Mouse (Mus musculus) embryonic facial prominence, embryonic 14.5 days (tissue): Measurements from ENCODE around the gene Pabpc4l. TPM values are rescaled to one million over a fixed set of nuclear protein-coding genes. Genes with fewer than 3 reads are reported as not detected.
"Not testable (repeated sequence)": the region's sequence is repeated elsewhere in the genome, so short reads cannot be mapped to it uniquely, and the experiment has no call there.

Source experiments
- ATAC-seq: fragments of 200-750 bp; cut with Nextera tagmentation; 2 replicates; pipeline ENCODE4 v1.8.0; 2017; ENCODE audit warnings: low read depth, moderate number of reproducible peaks, moderate TSS enrichment
- DNase-seq: peaks from one replicate; pipeline ENCODE4 v3.0.0-alpha.2; 2015; ENCODE audit warnings: low spot score
- H3K27ac ChIP-seq: fragments of 300-500 bp; sonication (generic); replicated peaks from 2 replicates; pipeline ENCODE4 v1.5.1; 2014; ENCODE audit warnings: low read depth, mild to moderate bottlenecking, low read length, moderate library complexity
- H3K27me3 ChIP-seq: fragments of 300-500 bp; sonication (generic); replicated peaks from 2 replicates; pipeline ENCODE4 v1.6.1; 2014; ENCODE audit warnings: low read length; ENCODE audit not compliant: control insufficient read depth, insufficient read depth
- H3K36me3 ChIP-seq: fragments of 300-500 bp; sonication (generic); 2 replicates; pipeline ENCODE4 v1.6.1; 2014; ENCODE audit warnings: low read length, mixed read lengths; ENCODE audit not compliant: control insufficient read depth, insufficient read depth
- H3K4me1 ChIP-seq: fragments of 300-500 bp; sonication (generic); 2 replicates; pipeline ENCODE4 v1.6.1; 2014; ENCODE audit warnings: antibody characterized with exemption, low read length; ENCODE audit not compliant: control insufficient read depth, insufficient read depth
- H3K4me2 ChIP-seq: fragments of 300-500 bp; sonication (generic); 2 replicates; pipeline ENCODE4 v1.6.1; 2014; ENCODE audit warnings: low read depth, mild to moderate bottlenecking, low read length, moderate library complexity, mixed read lengths
- H3K4me3 ChIP-seq: fragments of 300-500 bp; sonication (generic); 2 replicates; pipeline ENCODE4 v1.5.1; 2014; ENCODE audit warnings: low read depth, mild to moderate bottlenecking, low read length
- H3K9ac ChIP-seq: fragments of 300-500 bp; sonication (generic); 2 replicates; pipeline ENCODE4 v1.6.1; 2014; ENCODE audit warnings: low read depth, mild to moderate bottlenecking, low read length, moderate library complexity, mixed read lengths
- H3K9me3 ChIP-seq: fragments of 300-500 bp; sonication (generic); 2 replicates; pipeline ENCODE4 v1.6.1; 2016; ENCODE audit warnings: low read length; ENCODE audit not compliant: control insufficient read depth
- WGBS: fragments of 180-500 bp; shearing (Covaris S2); extraction: QIAGEN DNeasy Blood & Tissue Kit; methylation state at CpG from one replicate; pipeline ENCODE4 v1.1.7; 2014; 5-methylcytosine and 5-hydroxymethylcytosine counted together
- polyA plus RNA-seq: library from polyadenylated mRNA; unstranded; fragments of >200 nt; fragmentation: Nextera tagmentation; extraction: Ambion mirVana; gene quantifications from 2 replicates; pipeline ENCODE4 v1.2.1, GENCODE M21; 2014

Pabpc4l gene
- polyA plus RNA-seq = 19.0 and 20.1 TPM in 2 replicates

DNA sequence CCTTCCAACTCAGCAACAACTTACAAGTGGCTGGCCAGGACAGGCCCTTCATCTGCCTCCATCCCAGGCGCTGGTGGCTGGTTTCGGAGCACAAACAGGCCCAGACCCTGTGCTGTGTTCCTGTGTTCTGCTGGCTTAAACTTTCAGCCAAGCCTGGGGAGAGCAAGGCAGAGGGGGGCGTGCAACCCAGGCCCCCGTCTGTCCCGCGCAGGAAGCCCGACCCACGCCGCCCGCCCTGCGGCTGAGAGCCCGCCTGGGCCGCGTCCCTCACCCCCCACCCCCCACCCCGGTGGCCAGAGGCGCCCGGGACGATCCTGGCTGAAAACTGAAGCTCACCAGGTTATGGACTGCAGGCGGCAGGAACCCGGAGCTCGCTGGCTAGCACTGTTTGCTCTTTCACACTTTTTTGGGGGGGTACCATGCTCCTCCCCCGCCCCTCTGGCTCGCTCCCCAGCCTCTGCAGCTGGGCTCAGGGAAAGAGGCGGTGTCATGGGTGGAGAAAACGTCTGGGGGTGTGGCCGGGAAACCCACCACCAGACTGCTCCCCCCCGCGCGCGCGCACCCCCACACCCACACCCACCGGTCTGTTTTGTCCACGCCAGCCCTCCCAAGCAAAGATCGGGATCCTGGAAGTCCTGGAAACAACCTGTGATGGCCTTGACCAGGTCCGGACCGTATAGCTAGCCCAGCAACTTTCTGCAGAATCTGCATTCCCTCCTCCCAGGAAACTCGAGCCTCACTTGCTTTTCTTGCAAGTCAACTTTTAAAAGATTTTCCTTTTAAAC, at the start of gene Pabpc4l:
Pabpc4l (minus strand) TSS at position 739 of the 785 bp plus-strand sequence.
- ATAC-seq = peak; percentile 97
- WGBS = under 1% methylated on average over 24 of the region's 37 CpGs

DNA sequence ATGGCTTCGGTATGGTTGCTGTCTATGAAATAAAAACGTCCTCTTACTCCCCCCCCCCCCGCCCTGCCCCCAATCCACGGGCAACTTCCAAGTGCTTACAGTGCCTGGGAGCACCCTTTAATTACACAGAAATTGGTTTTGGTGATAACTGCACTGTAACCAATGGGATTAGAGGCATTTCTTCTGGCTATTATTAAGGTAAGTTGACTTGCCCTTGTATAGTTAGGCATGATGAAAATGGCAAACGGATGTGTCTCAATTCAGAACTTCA, 42.9 kb upstream of the Pabpc4l start:
- Histone ChIP-seq H3K4me1 (no peaks in the 10 kb centered on the region), H3K27ac (no peak overlapping the region), H3K4me3 (no peak overlapping the region), H3K4me2 (no peak overlapping the region), H3K9me3 (0 out of 2 replicates have a peak, but pooled peaks cover 4% of the 10 kb centered on the region), H3K36me3 (no peaks in the 10 kb centered on the region), H3K9ac (no peak overlapping the region), H3K27me3 (no peaks in the 10 kb centered on the region)
- DNase-seq (no peak), ATAC-seq (peak; percentile 72; the same call in 1 of the 2 replicates)
- WGBS = 63% methylated on average over 5 of the region's 5 CpGs

More for the DNA sequence above, at the start of gene Pabpc4l:
- H3K36me3 ChIP-seq = peaks cover 10% of the 10 kb centered on the region
- peak within 1 kb of the TSS; percentile 63 for H3K4me2 ChIP-seq
- H3K27me3 ChIP-seq = no peaks in the 10 kb centered on the region
- H3K27ac ChIP-seq = peak within 1 kb of the TSS; percentile 91
- peak within 1 kb of the TSS; percentile 68 for H3K4me3 ChIP-seq
- no peaks in the 10 kb centered on the region for H3K4me1 ChIP-seq
- peak; percentile 91 for DNase-seq
- peak within 1 kb of the TSS; percentile 85 for H3K9ac ChIP-seq
- H3K9me3 ChIP-seq = peaks cover 18% of the 10 kb centered on the region

DNA sequence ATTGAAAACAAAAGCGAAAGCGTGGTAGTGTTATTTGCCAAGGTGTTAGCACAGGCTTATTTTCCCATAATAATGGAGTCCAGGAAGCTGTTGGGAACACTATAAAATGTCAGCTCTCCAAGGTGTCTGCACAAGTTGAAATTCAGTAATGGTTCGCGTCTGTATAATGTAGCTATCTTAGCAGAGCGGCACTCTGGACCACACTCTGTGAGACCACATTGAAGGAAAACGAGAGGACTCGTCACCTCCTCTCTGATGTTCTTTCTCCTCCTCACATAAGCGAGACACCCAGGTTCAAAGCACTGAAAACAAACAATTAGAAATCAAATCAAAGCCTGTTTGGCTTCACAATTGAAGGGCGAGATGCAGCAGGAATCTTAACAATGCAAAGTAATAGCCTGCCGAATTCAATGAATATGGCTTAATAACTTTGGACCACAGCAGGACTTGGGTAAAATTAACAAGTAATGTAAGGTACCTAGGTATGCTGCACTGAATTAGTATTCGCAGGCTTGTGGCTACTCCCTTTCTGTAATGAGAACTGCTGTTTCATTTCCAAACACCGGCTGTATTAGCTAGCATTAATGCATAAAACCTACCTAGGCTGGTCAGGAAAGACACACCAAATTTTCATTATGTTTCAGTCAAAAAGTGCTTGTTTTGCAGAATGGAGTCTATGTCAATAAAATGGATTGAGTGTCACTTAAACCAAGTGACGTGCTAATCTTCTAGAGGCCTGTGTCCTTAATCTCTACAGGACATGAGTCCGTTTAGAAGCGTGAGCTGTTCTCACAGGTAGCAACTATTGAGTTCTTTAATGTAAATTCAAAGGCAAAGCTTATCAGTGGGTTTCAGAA, 42.3 kb upstream of the Pabpc4l start:
- H3K4me2 ChIP-seq = no peak overlapping the region
- no peaks in the 10 kb centered on the region for H3K4me1 ChIP-seq
- H3K36me3 ChIP-seq = no peaks in the 10 kb centered on the region
- 0 out of 2 replicates have a peak, but pooled peaks cover 4% of the 10 kb centered on the region for H3K9me3 ChIP-seq
- ATAC-seq (no peak), DNase-seq (no peak)
- no peak overlapping the region for H3K27ac ChIP-seq
- no peaks in the 10 kb centered on the region for H3K27me3 ChIP-seq
- no peak overlapping the region for H3K4me3 ChIP-seq
- 71% methylated on average over 15 of the region's 15 CpGs for WGBS
- no peak overlapping the region for H3K9ac ChIP-seq

DNA sequence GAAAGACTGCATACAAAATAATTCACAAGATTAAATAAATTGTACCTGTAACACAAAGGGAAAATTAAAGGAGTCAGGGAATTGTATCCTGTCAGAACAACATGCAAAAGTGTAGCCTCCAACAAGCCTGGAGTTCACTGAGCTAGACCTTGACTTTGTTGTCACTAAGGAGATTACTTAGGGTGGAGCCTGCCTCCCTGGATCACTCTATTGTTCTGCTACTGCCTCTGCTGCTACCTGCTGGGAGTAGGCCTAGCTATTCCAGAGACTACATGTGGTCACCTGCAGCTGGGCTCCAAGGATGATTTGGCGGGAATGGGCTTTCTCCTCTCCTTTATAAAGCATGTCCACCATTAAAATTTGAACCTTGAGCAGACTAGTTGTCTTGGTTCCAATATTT, 38.1 kb upstream of the Pabpc4l start:
- H3K9ac ChIP-seq = not testable (repeated sequence)
- WGBS = 75% methylated on average over 1 of the region's 1 CpGs

DNA sequence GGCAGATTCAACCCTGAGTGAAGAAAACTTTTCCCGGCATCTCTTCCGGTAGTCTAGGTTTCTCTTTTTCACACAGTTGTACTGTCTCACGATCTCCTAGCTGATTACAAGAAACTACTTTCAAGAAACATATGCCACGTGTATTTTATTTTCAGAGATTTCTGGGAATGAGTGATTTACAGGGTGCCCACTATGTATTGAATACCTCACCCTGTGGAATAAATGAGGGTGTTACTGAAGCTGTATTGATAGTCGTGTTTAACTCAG, 180 bp upstream of the Pabpc4l start:
- 2% methylated on average over 5 of the region's 5 CpGs for WGBS
- H3K4me3 ChIP-seq = peak overlapping the region; percentile 68

More for the DNA sequence above, 38.1 kb upstream of the Pabpc4l start:
- not testable (repeated sequence) for H3K4me2 ChIP-seq, H3K27me3 ChIP-seq, H3K9me3 ChIP-seq, H3K4me3 ChIP-seq, H3K36me3 ChIP-seq, DNase-seq, ATAC-seq, H3K27ac ChIP-seq, H3K4me1 ChIP-seq

DNA sequence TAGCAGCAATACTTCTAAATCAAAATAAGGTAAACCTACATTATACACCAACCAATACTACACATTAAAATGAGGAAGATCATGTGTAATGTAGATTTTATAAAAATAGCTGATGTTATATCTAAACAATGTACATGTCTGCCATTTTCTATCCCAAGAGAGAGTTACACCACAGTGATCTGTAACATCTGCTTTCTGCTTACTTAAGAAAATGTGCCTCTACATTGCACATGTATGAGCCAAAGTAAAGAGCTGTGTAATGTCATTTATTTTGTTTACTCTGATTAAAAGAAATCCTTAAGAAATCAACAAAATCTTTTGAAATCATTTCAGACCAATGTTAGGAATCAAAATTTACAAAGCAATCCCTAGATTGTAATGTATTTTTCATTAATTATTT, 16.6 kb downstream of the Pabpc4l start:
- H3K4me3 ChIP-seq = no peak overlapping the region
- H3K36me3 ChIP-seq = no peaks in the 10 kb centered on the region
- no peak overlapping the region for H3K4me2 ChIP-seq
- H3K4me1 ChIP-seq = no peaks in the 10 kb centered on the region
- H3K9me3 ChIP-seq = no peaks in the 10 kb centered on the region
- no peak overlapping the region for H3K9ac ChIP-seq
- ATAC-seq (no peak), DNase-seq (no peak)
- H3K27me3 ChIP-seq = no peaks in the 10 kb centered on the region
- no peak overlapping the region for H3K27ac ChIP-seq

More for the DNA sequence above, 180 bp upstream of the Pabpc4l start:
- Histone ChIP-seq H3K4me1 (no peaks in the 10 kb centered on the region), H3K4me2 (peak overlapping the region; percentile 63), H3K9ac (peak overlapping the region; percentile 85), H3K36me3 (peaks cover 10% of the 10 kb centered on the region), H3K27me3 (no peaks in the 10 kb centered on the region), H3K27ac (peak overlapping the region; percentile 91), H3K9me3 (peaks cover 18% of the 10 kb centered on the region)
- DNase-seq = no peak
- ATAC-seq = peak; percentile 3; the same call in 1 of the 2 replicates
